Mouse (Mus musculus) liver, adult 2 months (tissue): ENCODE measurements around the gene Tnfrsf14.

Experiments
- CTCF ChIP-seq: fragments of 200-500 bp; IDR thresholded peaks from 2 replicates; pipeline ENCODE4 v1.5.1; 2011; ENCODE audit warnings: low read depth, low read length, control low read depth
- POLR2A ChIP-seq: fragments of 200-500 bp; IDR thresholded peaks from 2 replicates; pipeline ENCODE4 v1.6.1; 2011; ENCODE audit warnings: low read length, control low read depth; ENCODE audit not compliant: insufficient read depth; ENCODE audit errors: extremely low read depth

- TF ChIP-seq CTCF = no peak
- TF ChIP-seq POLR2A = no peak
Observed at GRCm38 (mm10) chr4:154933306-154933907, 5.0 kb upstream of the Tnfrsf14 start.
